Mouse (Mus musculus) B cell, adult 2 months (primary cell): ENCODE measurements around the gene Tmem108.

ENCODE experiments used
- DNase-seq, 2 experiments: peaks; one replicate each; pipeline ENCODE4 v3.0.0; 2022

Gene Tmem108

DNA sequence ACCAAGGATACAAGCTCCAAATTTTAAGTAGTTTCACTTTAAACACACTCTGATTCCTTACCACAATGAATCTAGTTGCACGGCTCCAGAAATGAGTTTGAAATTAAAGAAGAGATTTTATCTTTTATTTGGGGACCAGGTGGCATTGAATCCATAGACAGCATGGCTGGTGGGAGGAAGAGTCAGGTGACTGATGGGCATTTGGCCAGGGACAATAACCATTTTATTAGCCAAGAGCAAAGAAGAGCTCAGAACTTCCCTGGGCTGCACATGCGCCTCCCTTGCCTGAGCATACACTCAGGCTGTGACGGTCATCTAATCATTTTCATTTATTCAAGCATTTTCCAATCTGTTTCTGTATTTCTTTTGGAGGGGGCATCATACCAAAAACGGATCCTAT lies 135.5 kb downstream of the Tmem108 start:
- no peak for DNase-seq

DNA sequence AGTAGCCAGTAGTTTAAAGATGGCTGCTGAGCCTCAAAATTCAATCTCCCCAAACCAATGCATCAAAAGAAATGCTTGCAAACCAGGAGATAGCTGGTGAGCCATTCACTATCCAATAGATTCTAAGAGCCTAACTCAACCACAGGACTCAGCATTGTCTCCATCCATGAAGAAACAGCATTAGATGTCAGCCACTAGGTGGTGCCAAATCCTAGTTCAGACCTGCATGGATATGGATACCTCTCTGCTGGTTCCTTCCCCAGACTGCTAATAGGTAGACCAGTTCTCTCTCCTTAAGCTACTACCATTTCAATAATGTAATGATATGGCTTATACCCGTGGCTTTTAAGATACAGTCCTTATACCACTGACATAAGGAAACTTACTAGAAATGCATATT lies 137.0 kb downstream of the Tmem108 start:
- peak; percentile 79 to 81 for DNase-seq

DNA sequence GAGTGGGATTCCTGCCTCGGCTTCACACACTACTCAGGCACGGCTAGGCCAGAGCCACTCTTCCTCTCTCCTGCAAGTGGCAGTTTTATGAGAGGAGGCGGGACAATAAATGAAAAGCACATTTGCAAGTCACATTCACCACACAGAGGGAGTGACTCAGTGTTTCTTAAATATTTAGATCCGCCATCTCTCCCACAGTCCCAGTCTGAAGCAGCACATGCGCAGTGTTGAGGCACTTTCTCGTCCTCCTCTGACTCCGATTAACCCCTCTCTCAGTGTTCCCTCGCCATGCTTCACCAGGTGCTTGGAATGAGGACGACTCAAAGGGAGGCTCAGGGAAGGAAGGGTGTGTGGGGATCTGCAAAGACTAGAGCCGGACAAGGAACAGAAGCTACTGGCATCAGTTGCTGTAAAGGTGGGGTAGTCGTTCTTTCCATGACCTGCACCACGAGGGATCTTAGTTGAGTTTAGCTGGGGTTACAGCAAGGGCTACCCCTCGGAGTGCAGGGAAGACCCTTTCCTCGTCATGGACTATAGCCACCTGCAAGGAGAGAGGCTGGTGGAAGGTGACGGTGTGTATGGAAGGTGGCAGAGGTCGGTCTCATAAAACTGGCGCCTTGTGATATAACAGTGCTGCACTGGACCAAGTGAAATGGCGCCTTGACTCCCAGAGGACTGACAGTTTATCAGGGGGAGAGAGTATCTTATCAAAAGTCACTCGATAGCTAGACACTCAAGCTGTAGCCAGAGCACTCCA lies 137.9 kb downstream of the Tmem108 start:
- no peak for DNase-seq

DNA sequence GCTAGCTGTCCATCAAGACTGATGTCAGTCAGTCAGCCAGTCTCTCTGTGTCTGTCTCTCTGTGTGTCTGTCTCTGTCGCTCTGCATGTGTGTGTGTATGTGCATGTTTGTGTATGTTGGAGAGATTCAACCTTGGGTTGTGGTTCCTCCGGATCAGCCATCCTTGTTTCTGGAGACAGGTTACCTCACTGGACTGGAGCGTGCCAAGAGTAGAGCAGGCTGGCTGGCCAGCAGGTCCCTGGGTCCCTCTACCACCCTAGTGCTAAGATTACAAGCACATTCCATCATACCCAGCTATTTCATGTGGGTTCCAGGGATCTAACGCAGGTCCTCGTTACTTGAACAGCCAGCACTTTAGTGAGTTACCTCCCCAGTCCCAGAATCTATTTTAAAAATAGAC lies 138.6 kb downstream of the Tmem108 start:
- no peak for DNase-seq

DNA sequence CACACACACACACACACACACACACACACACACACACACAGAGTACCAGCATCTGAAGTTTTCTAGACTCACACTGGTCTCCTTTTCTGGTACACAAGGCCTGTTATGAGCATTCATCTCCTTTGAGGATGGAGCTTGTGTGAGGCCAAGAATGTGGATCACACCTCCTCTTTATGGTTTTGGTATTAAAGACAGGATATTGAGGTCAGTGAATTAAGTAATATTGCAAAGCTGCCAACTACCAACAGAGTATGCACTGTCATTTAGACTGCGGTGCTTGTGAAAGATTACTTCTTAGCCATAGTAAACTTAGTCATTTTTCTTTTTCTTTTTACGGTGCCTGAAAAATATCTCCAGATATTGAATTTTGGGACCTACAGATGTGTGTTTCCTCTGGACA lies 139.8 kb downstream of the Tmem108 start:
- DNase-seq = no peak

DNA sequence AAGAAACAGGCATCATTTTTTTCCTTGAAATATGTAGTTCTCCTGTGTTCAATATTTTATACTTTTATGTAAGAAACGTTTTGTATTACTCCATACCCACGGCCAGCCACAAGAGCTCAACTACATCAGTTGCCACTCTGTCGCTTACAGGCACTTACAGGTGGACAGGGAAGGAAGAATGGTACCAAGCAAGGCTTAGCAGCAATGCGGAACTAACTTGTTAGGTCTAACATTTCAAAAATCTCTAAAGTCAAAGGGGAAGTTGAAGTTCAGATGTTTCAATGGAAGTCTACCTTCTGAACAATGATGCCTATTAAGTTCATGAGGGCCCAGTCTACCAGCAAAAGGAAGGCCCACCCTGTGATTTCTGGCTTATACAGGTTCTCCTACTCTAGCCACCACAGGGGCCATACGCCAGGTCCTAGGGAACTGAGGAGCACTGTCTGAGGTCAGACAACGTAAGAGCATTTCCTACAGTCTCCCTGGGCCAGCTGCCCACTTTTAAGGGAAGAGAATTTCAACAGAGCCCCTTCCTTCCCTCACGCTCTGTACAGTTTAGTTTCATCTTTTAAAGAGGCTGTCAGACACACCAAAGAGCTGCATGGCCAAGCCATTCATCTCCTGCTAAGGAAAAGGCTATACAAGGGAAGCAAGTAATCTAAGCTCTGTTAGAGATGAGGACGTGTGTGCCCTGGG lies 141.0 kb downstream of the Tmem108 start:
- DNase-seq = no peak

DNA sequence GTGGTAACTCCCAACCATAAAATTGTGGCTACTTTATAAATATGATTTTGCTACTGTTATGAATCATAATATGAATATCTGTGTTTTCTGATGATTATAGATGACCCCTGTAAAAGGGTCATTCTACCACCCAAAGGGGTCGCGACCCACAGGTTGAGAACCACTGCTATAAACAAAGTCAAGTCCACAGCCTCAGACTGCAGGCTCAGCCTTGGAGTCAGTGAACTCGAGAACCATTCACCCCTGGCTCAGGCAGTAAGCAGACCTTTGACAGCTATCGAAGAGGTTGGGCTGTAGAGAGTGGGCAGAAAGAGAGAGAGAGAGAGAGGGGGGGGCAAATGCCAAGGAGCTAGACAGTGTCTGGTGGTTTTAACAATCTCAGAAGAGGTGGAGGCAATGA lies 147.4 kb downstream of the Tmem108 start:
- no peak for DNase-seq

DNA sequence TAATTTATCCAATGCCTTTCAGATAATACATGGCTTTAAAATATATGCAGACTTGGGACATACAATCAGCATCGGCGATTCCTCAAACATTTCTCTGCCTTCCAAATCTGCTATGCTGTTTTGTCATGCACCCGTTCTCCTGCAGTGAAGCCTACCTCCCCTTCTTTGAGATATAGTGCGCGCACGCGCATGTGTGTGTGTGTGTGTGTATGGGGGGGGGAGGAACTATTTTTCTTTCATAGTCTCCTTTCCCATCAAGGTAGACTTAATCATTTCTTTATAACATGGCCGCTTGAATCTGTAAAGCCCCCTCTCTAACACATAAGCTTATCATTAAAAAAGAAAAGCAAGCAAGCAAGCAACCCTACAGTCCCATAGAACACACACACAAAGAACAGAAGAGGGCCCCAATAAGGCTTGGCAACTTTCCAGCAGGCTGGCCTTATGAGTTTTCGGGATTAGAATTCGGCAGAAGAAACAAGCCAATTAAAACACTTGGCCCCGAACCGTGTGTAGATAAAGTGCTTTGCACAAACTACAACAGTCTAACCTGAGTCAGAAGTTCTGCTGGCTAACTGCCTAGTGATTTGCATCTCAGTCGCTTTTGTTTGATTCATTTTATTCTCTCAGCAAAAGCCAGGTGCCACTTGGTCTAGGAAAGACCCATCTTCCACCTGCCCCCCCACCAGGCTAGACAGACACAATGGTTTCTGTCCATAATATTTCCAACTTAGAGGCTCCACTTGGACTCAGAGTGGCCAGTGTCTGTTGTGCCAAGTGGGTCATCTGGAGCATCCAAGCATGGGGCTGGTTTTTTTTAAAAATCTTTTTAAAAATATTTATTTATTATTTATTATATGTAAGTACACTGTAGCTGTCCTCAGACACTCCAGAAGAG lies 153.2 kb downstream of the Tmem108 start:
- no peak for DNase-seq

DNA sequence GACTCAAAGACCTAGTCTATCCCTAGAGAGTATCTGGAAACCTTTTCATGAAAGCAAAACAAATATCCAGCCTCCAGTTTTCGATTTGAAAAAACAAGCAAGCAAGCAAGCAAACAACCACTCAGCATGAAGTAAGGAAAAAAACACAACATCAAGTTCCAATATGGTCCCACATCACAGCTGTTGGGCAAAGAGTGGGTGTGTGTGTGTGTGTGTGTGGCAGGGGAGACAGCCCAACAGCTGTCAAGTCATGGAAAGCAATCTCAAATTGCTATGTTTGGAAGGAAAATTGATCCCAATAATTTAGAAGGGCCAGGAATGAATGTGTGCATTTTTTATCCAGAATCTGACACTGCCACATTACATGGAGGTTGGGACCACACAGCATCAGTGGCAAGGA lies 155.6 kb downstream of the Tmem108 start:
- no peak for DNase-seq

DNA sequence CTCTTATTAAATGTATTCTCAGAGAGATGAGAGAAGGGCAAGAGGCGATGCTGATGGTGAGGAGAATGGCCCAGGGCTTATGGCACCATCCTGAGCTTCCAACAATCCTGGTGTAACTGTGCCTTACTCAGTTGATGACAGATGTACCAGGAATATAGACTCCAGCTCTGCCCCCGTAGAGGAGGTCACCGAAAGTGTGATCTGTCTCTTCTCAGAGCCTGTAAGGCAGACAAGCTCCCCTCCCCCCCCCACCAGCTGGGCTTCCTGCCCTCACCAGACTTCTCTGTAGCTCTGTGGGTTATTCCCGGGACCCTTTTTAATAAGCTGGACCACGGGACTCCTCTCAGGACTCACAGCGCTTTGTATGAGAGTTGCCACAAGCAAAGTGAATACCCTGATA lies 157.8 kb downstream of the Tmem108 start:
- no peak for DNase-seq

DNA sequence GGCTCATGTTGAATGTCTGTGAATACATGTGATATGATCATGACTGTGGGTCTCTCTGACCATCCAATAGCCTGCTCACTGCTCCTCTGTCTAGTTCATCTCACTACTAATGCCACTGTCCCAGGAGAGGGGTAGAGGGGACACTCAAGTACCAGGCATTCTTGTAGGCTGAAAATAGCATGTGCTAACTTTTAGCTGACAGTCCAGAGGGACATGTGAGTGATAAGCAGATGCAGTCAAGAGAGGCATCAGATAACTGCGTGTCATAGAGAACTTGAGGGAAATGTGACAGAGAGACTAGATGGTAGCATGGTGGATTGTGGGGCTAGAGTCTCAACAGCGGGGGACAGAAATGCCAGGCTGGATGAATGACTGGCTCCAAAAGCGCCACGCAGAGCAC lies 159.8 kb downstream of the Tmem108 start:
- no peak for DNase-seq

DNA sequence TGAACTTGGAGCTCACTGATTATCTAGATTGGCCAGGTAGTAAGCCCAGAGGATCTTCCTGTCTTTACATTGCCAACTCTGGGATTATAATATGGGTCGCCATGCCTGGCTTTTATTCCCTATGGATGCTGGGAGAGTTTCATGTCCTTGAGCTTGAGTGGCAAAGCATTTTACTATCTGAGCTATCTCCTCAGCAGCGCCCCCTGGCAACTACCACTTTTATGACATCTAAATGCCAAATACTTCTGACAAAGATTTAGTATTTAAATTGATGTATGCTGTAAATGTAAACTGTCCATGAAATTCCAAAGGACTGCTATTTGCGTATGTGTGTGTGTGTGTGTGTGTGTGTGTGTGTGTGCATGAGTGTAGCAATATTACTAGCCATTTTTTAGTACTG lies 160.8 kb downstream of the Tmem108 start:
- peak; percentile 36 to 45 for DNase-seq

DNA sequence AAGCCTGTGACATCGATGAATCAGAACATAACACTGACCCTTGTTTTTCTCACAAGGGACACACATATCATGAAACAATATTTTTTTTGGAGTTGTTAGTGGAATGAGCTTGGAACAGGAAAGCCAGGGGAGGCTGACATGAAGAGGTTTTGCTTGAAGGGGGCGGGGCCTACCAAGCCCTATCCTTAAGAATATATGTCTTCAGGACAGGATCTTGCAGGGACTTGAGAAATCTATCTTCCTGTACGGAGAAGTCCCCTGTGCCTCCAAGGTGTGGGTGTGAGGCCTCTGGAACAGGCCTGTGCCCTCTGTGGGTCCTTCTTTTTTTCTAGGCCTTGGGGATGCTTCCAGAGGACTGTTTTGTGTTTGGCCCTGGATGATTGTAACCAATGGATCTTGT lies 161.7 kb downstream of the Tmem108 start:
- DNase-seq = no peak

DNA sequence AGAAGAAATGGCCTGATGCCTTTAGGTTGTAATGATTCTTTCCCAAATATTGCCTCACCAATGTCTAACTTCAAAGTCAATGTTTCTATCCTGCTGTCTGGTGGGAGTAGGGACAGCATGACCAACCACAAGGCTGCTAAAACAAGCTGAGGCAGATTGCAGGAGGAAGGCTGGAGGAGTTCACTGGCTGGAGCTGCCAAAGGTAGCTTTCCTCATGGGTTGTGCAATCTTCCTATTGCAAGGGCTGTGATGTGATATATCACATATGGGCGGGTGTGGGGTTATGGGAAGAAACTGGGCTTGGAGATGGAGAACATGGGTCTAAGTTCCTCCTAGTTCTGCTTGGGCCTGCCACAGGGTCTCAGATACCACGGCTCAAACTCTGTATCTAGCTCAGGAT lies 163.8 kb downstream of the Tmem108 start:
- no peak for DNase-seq

DNA sequence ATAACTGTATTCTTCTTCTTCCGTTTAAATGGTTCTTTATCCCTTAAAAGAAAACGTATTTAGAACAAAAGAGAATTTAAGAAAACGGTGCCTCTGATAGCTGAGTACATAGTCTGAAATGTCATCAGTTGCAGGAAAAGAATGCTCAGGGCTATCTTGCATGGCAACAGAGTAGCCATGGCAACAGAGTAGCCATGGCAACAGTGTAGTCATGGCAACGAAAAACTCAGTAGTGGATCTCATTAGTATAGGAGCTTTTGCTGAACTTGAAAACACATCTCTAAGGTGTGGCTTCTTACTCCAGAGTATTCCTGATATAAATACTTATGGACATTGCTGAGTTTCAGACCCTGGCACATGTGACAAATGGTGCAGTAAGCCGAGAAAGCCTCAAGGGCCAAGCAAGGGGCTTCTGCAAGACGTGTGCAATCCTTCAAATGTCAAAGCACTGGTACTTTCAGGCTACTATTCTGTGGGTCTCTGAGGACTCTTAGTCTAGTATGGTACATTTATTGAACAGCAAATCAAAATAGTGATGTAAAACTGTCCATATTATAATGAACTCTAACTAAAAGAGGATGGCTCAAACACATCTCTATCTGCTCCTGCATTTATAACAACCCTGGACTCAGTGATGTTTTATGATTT lies 166.3 kb downstream of the Tmem108 start:
- peak in 1 of 2 experiments; percentile 6 for DNase-seq

DNA sequence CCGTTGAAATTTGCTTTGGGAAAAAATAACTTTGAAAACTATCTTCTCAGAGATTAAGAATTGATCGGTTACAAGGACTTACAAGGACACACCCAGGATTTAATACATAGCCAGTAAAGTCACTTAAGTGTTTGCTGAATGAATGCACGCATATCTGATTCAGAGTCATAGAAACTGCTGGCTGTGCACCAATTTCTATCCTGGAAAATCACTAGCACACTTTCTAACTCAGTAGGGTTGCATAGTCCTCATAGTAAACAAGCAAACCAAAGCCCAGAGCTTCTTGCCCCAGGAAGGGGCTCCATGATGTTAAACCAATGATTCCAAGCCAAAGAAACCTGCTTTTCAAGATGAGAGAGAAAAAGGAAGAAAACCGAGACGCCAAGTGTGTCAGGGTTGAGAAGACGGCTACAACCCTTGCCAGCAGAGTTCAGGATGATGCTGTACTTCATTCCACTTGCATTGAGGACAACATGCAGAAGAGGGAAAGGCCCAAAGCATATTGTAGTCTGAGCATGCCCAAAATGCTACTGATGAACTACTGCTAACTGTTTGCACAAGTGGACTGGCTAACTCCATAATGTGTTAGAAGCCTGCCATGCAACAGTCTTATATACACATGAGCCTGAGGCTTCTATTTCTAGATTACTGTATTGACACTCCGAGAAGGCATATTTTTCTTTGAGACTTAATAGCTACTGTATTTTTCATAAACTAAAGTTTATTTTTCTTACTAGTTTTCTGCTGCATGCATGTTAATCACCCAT lies 167.0 kb downstream of the Tmem108 start:
- no peak for DNase-seq

DNA sequence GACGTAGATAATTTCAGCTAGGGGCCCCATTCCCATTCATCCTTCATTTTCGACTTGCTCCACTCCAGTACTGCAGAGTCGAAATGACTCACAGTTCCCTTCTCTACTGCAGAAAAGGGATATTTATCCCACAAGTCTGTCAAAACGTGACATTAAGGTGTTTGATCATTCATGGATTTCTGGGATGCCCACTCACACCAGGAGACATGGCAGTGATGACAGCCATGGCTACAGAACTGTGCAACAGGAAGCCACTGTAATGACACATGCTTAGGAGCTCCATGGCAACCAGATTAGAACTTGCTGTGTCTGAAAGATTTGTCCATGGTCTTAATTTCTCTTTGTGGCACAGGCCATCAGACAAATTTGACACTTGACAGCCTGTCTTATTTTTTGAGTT lies 168.6 kb downstream of the Tmem108 start:
- no peak for DNase-seq

DNA sequence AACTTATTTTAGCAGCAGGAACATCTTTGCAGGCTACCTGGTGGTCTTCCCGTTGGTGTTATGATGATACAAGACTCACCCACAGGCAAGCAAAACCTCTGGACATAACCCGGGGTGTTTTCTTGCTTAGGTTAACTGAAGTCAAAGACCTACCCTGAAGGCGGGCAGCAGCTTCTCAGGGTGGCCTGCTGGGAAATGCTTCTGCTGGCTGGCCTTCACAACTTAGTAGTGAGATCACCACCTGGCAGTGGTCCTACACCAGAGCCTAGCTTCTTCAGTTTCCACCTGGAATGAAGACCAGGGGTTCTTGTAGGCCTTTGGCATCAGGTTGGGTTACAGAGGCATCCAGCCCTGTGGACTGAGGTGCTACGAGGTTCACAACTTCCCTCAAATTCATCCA lies 169.7 kb downstream of the Tmem108 start:
- DNase-seq = no peak

DNA sequence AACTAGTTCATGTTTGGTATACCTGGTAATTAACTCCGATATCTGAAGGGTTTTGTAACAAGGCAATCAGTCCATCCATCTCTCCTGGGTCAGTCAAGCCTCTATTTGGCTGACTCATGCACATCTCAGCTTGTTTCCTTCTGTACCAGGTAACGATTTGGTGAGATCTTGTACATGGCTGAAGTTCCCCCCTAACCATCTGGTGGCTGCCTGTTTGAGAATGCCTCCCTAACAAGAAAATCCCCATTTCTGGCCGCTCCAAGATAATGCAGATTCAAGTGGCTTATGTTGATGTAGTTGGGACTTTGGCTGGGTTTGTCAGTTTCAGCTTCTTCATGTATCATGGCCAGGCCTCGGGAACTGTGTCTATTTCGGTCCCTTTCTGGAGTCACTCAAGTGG lies 170.8 kb downstream of the Tmem108 start:
- DNase-seq = no peak

DNA sequence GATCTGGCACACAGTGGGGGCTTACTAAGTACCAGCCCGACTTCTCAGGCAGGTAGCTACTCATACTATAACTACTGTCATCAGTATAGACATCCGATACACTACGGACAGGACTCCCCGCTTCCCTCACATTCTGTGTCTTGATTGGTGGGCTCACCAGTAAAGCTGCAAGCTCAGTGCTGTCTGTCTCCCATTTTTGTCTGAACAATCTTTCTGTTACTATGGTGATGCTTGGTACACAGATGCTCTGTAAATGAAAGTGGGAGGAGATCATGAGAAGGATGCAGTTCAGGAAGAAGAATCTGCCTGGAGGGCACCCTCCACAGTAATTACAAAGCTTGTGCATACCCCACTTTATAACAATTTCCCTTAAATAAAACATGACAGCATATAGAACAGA lies 176.8 kb downstream of the Tmem108 start:
- DNase-seq = no peak

DNA sequence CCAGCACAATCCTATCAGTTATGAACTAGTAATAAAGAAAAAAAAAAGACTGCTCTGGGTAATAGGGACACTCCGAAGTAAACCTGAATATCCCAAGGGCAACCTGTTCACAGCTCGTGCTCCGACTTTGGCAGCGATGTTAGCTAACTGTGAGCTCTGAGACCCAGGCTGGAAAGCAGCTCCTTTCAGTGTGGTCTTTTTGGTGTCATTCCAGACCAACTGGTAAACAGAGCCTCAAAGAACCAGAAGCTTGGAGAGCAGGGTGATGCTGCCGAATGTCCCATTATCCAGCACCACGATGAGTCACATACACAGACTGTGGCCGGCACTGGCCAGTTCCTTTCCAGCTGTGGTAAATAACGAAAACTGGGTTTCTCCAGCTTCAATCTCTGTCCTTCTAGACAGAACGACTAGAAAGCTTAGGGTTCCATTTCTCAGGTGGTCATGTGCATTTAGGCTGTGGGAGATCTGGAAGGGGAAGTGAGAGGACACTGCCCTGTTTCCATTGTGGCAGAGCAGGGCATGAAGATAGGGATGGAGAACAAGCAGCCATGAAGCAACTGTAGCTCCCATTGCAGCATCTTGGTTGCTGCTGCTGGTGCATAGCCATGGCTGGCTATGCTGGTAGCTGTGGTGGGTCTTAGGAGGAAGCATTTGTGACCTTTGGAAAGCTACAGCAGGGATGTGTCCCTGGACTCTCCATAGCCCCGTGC lies 179.2 kb downstream of the Tmem108 start:
- DNase-seq = no peak

DNA sequence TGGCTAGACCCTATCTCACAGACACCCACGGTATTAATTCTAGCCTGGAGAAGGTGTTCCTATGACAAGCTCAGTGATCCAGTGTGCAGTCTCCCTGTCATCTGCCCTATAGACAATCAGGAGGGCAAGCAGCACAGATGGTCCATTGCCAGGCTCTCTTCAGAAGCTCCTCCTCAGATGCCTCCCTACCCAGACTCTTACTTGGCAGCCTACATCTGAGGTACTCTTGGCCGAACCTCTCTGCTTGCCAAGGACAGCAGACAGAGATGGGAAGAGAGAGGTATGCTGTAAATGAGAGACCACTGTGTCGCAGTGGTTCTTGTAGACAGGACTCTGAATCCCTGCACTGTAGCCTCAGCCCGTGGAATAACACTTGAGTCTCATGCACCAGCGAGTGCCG lies 181.0 kb downstream of the Tmem108 start:
- no peak for DNase-seq
